Mouse (Mus musculus): ENCODE data around the gene Sostdc1. TPM values are rescaled to one million over a fixed set of nuclear protein-coding genes. Genes with fewer than 3 reads are reported as not detected.

The Sostdc1 gene
- polyA plus RNA-seq, 1 experiment from 2014 or later = 4.3 TPM

DNA sequence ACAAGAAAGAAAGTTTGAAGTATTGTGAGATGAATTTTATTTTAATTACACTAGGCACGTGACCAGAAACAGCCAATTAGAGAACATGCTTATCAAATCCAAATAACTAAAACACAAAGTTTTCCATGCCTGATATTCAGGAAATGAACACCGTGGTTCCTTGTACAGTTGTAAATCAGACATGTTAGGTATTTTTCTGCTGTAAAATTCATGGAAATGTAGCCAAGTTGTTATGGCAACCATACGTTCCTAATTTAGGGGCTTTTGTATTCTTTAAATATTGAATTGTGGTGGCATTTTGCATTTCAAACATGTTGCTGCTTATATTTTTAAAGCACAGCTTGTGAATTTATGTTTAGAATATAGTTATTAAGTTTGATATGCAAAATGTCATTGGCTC is 2.1 kb downstream of the Sostdc1 start:
- no peak for ATAC-seq (ENCODE audit: low FRiP score, low read depth)
- Histone ChIP-seq H3K4me3 (no peak overlapping the region), H3K27ac (no peak overlapping the region), H3K4me1 (no peaks in the 10 kb centered on the region), H3K27me3 (replicated peaks) (no peaks in the 10 kb centered on the region), H3K9ac (no peak overlapping the region), H3K9me3 (no peaks in the 10 kb centered on the region), H3K36me3 (no peaks in the 10 kb centered on the region), H3K4me2 (replicated peaks) (no peak overlapping the region)
- WGBS = 60% methylated on average over 3 of the region's 3 CpGs

GRCm38 (mm10) chr12:36317036-36317819 is 3.3 kb downstream of the Sostdc1 start:
- no peak overlapping the region for H3K27ac ChIP-seq
- H3K4me1 ChIP-seq = no peaks in the 10 kb centered on the region
- no peaks in the 10 kb centered on the region for H3K27me3 ChIP-seq (replicated peaks)
- no peaks in the 10 kb centered on the region for H3K36me3 ChIP-seq
- peak overlapping the region; percentile 71 for H3K4me2 ChIP-seq (replicated peaks)
- 3% methylated on average over 30 of the region's 30 CpGs for WGBS
- H3K9me3 ChIP-seq = no peaks in the 10 kb centered on the region
- H3K9ac ChIP-seq = peak overlapping the region; percentile 39
- peak; percentile 84 for ATAC-seq (ENCODE audit: low FRiP score, low read depth)
- peak overlapping the region; percentile 36 for H3K4me3 ChIP-seq

DNA sequence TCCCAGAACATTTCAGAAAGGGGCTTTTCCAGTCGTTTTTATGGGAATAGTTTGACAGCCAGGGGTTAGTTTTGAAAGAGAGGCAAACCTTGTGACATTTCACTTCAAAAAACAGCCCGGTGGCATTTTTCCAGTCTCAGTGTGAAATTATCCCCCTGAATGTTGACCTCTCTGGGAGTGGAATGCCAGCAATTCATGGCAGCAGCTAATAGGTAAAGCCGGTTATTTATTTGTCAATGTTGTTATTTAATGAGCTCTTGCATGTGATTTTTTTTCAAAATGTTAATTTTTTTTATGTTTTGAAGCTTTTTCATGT is 3.8 kb downstream of the Sostdc1 start:
- WGBS = 22% methylated on average over 3 of the region's 3 CpGs
- H3K9me3 ChIP-seq = no peaks in the 10 kb centered on the region

DNA sequence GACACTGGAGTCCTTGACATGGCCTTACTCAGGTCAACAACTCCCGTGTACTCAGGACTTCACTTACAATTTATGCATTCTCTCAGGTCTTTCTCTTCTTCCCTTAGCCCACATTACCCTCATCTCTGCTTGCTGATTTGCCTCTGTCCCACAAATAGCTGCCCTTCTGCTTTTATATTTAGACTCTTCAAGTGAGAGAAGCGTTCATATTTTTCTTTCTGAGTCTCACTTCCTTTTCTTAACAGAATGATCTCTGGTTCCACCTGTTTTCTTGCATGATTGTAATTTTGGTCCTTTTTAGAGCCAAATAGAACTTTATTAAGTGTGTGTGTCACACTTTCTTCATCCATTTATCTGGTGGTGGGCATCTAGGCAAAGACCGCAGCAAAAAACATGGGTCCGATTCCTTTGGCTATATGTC is 12.2 kb downstream of the Sostdc1 start:
- 96% methylated on average over 4 of the region's 4 CpGs for WGBS
- Histone ChIP-seq H3K4me3 (no peak overlapping the region), H3K4me1 (no peaks in the 10 kb centered on the region), H3K36me3 (no peaks in the 10 kb centered on the region), H3K27me3 (replicated peaks) (no peaks in the 10 kb centered on the region), H3K4me2 (replicated peaks) (no peak overlapping the region), H3K9ac (no peak overlapping the region), H3K9me3 (no peaks in the 10 kb centered on the region), H3K27ac (no peak overlapping the region)
- no peak for ATAC-seq (ENCODE audit: low FRiP score, low read depth)

More for the DNA sequence above, 3.8 kb downstream of the Sostdc1 start:
- Histone ChIP-seq H3K9ac (no peak overlapping the region), H3K27me3 (replicated peaks) (no peaks in the 10 kb centered on the region), H3K27ac (no peak overlapping the region), H3K4me1 (no peaks in the 10 kb centered on the region), H3K4me2 (replicated peaks) (peak overlapping the region; percentile 71; the same call in 1 of the 2 replicates), H3K36me3 (no peaks in the 10 kb centered on the region), H3K4me3 (no peak overlapping the region)
- no peak for ATAC-seq (ENCODE audit: low FRiP score, low read depth)

DNA sequence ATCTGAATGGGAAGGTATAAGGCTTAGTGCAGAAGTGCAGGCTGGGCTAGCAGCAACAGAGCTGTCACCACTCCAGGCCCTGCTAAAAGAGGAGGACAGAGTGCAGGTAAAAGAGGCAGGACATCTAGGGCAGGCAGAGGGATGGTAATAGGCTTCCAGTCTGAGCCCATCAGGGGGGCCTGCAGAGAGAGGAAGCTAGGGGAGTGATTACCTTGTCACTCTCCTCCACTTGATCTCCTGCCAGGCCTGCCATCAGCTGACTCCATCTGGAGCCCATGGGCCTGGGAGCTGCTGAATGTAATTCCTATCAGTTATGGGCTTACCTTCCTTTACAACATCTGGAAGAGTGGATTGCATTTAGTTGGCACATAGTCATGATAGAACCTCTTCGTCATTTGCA is 18.7 kb downstream of the Sostdc1 start:
- Histone ChIP-seq H3K36me3 (no peaks in the 10 kb centered on the region), H3K4me1 (no peaks in the 10 kb centered on the region), H3K4me3 (no peak overlapping the region), H3K27me3 (replicated peaks) (no peaks in the 10 kb centered on the region), H3K9ac (no peak overlapping the region), H3K9me3 (no peaks in the 10 kb centered on the region), H3K4me2 (replicated peaks) (no peak overlapping the region), H3K27ac (no peak overlapping the region)
- no peak for ATAC-seq (ENCODE audit: low FRiP score, low read depth)
- 95% methylated on average over 1 of the region's 1 CpGs for WGBS

- Histone ChIP-seq H3K36me3 (no peaks in the 10 kb centered on the region), H3K4me1 (no peaks in the 10 kb centered on the region), H3K27ac (no peak overlapping the region), H3K9me3 (no peaks in the 10 kb centered on the region), H3K4me2 (replicated peaks) (no peak overlapping the region), H3K27me3 (replicated peaks) (no peaks in the 10 kb centered on the region), H3K4me3 (no peak overlapping the region), H3K9ac (no peak overlapping the region)
- WGBS = 78% methylated on average over 9 of the region's 9 CpGs
- ATAC-seq (ENCODE audit: low FRiP score, low read depth) = no peak
Measured at GRCm38 (mm10) chr12:36333837-36334281, 19.9 kb downstream of the Sostdc1 start.

DNA sequence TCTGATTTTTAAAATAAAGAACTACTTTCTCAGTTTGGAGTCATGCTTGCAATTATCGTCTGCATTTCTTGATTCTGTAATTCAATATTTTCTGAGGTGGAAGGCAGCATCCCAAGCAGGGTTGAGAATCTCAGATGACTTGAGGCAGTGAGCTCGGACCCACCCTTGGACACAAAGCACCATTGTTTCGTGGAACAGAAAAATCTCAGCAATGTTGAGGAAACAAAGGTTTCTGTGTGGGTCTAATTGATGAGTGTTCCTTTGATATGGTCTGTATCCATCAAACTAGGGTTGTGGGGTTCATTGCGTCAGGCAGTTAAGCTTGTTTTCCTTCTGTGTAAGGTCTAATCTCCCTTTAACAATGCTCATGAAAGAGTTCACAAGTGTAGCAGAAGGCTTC is 30.2 kb downstream of the Sostdc1 start:
- 62% methylated on average over 4 of the region's 4 CpGs for WGBS

GRCm38 (mm10) chr12:36360064-36360463 is 46.1 kb downstream of the Sostdc1 start:
- 80% methylated on average over 3 of the region's 3 CpGs for WGBS
- Histone ChIP-seq H3K27ac (no peak overlapping the region), H3K27me3 (replicated peaks) (no peaks in the 10 kb centered on the region), H3K4me2 (replicated peaks) (no peak overlapping the region), H3K4me3 (no peak overlapping the region), H3K9me3 (no peaks in the 10 kb centered on the region), H3K9ac (no peak overlapping the region), H3K4me1 (no peaks in the 10 kb centered on the region), H3K36me3 (no peaks in the 10 kb centered on the region)
- no peak for ATAC-seq (ENCODE audit: low FRiP score, low read depth)

More for the DNA sequence above, 30.2 kb downstream of the Sostdc1 start:
- no peak overlapping the region for H3K4me3 ChIP-seq
- H3K9me3 ChIP-seq = no peaks in the 10 kb centered on the region
- no peak overlapping the region for H3K27ac ChIP-seq
- H3K36me3 ChIP-seq = no peaks in the 10 kb centered on the region
- no peak overlapping the region for H3K9ac ChIP-seq
- no peak overlapping the region for H3K4me2 ChIP-seq (replicated peaks)
- H3K27me3 ChIP-seq (replicated peaks) = no peaks in the 10 kb centered on the region
- ATAC-seq (ENCODE audit: low FRiP score, low read depth) = no peak
- no peaks in the 10 kb centered on the region for H3K4me1 ChIP-seq

- no peak overlapping the region for H3K9ac ChIP-seq
- no peak for ATAC-seq (ENCODE audit: low FRiP score, low read depth)
- 93% methylated on average over 5 of the region's 5 CpGs for WGBS
Measured at GRCm38 (mm10) chr12:36360693-36361092, 46.8 kb downstream of the Sostdc1 start.

DNA sequence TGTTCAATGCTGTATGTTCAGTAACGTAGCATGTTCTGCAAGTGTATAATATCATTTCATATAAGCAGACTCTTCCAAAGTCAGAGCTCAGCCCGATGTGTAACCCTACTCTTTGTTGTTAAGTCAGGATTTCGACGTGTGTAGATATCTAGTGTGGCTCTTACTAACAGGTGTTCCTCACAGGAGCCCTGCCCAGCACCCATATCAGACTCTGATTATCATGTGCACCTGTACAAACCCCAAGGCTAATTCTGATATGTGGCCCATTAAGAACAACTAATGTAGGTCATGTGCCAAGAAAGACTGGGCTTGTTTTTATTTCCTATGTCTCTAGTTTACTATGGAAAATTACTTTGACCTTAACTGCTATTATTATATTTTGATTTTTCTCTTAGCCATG is 50.1 kb downstream of the Sostdc1 start:
- WGBS = 93% methylated on average over 4 of the region's 4 CpGs
- H3K4me3 ChIP-seq = no peak overlapping the region
- no peak for ATAC-seq (ENCODE audit: low FRiP score, low read depth)

More at GRCm38 (mm10) chr12:36360693-36361092, 46.8 kb downstream of the Sostdc1 start:
- H3K9me3 ChIP-seq = no peaks in the 10 kb centered on the region
- H3K4me1 ChIP-seq = no peaks in the 10 kb centered on the region
- no peak overlapping the region for H3K27ac ChIP-seq
- H3K27me3 ChIP-seq (replicated peaks) = no peaks in the 10 kb centered on the region
- no peak overlapping the region for H3K4me2 ChIP-seq (replicated peaks)
- H3K4me3 ChIP-seq = no peak overlapping the region
- no peaks in the 10 kb centered on the region for H3K36me3 ChIP-seq

More for the DNA sequence above, 50.1 kb downstream of the Sostdc1 start:
- no peaks in the 10 kb centered on the region for H3K36me3 ChIP-seq
- no peak overlapping the region for H3K27ac ChIP-seq
- no peak overlapping the region for H3K9ac ChIP-seq
- no peaks in the 10 kb centered on the region for H3K9me3 ChIP-seq
- no peaks in the 10 kb centered on the region for H3K4me1 ChIP-seq
- no peak overlapping the region for H3K4me2 ChIP-seq (replicated peaks)
- H3K27me3 ChIP-seq (replicated peaks) = no peaks in the 10 kb centered on the region

Other genes with a start within 250 kb of the Sostdc1 start
- 30.2 and 32.2 TPM in 2 replicates for gene Ankmy2, start 157.0 kb upstream of the Sostdc1 start, polyA plus RNA-seq (2016; fragmentation: Nextera tagmentation; extraction: Ambion mirVana)
- 313 and 315 TPM in 2 replicates for gene Bzw2, start 156.1 kb upstream of the Sostdc1 start, polyA plus RNA-seq (2016; fragmentation: Nextera tagmentation; extraction: Ambion mirVana)
- gene Lrrc72, start 60.7 kb upstream of the Sostdc1 start, polyA plus RNA-seq (2016; fragmentation: Nextera tagmentation; extraction: Ambion mirVana) = not detected in 2 replicates
- gene Ispd, start 67.3 kb downstream of the Sostdc1 start, polyA plus RNA-seq (2016; fragmentation: Nextera tagmentation; extraction: Ambion mirVana) = 13.1 and 14.2 TPM in 2 replicates
- gene D630036H23Rik, start 68.0 kb downstream of the Sostdc1 start, polyA plus RNA-seq (2016; fragmentation: Nextera tagmentation; extraction: Ambion mirVana) = 1.3 and 1.4 TPM in 2 replicates